Mouse (Mus musculus): ENCODE data around the gene Med13.
A peak's percentile ranks its signal among the peaks of the same experiment; 100 is the strongest.

Med13 gene

GRCm38 (mm10) chr11:86285729-86286128, 71.7 kb downstream of the Med13 start:
- no peak for DNase-seq

DNA sequence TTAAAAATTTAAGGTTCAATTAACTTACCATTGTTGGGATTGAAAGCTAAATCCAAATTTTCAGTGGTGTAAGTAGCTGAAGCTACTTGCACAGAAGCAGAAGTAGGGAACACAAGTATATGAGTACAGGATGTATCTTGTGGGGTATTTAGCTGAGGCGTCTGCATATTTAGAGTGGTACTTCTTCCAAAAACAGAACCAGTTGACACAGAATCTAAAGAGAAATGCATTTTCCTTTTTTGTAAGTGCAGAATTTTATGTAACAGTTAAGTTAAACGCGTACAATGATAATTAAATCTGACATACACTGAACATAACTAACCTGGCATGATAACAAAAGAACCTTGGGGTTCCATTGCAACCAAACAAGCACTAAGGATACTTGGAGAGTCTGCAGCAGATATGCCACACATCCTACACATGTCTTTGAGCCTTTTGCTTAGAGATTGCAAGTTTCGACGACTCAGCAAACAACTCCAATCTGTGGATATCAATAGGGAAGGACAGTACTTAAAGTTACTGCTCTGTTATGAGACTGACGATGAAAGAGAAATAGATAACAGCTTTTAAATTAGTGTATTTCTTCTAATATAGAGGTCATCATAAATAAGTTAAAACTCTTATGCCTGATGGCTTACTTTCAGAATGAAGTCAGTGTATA, 78.8 kb downstream of the Med13 start:
- DNase-seq = no peak

DNA sequence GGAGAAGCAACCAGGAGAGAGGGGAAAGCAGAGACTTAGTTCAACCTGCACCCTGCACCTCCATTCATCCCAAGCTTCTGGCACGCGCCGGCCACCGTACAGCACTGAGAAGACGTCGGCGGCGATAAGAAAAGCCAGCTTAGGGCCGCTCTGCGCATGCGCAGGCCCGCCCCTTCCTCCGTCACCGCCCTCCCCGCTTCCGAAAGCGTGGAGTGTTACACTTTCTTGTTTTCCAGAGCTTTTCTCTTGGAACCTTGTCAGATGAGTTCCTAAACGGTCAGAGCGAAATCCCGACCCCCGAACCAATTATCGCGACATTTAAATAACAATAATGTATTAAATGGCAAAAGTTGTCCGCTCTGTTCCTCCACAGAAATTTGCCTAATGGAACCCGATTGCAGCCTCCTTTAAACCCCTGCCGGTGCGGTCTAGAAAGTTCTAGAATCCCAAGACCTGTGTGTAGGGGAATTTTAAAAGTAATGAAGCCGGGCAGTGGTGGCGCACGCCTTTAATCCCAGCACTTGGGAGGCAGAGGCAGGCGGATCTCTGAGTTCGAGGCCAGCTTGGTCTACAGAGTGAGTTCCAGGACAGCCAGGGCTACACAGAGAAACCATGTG, 99.8 kb downstream of the Med13 start, which contains the start of gene Ints2:
TSS of gene Ints2 (minus strand) at position 116 of the 617 bp plus-strand sequence.
- peak; percentile 83 to 85 for DNase-seq

- no peak for DNase-seq
These were observed 100.3 kb downstream of the Med13 start for GRCm38 (mm10) chr11:86257054-86257453.

- DNase-seq = no peak
These were observed 104.1 kb downstream of the Med13 start for GRCm38 (mm10) chr11:86253342-86253741.

- no peak for DNase-seq
These were observed 125.0 kb downstream of the Med13 start for GRCm38 (mm10) chr11:86232446-86232845.

DNA sequence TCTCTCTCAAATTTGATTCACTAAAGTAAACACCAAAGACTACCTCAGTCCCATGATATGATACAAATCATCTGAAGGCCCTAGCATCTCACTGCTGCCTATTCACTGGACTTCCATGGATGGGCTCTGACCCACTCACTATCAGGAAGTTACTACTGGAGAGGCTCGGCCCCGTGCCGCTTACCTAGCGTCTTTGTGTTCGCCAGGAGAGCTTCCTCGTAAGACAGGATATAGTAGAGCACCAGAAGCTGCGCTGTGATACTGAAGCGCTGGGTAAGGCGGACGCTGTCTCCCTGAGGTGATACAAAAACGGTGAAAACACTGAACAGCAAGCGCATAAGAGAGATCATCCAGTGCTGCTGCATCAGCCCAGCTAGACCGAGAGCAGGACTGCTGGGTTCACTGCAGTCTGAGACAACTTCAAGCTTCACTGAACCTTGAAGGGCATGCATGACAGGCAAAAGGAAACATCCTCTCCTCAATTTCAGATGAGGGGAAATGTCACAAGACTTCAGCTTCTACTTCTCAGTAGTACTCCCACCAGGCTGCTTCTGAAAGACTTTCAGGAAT, 125.5 kb downstream of the Med13 start:
- DNase-seq = no peak

- no peak for DNase-seq
These were observed 130.7 kb downstream of the Med13 start for GRCm38 (mm10) chr11:86226646-86227180.

GRCm38 (mm10) chr11:86225761-86226160, 131.6 kb downstream of the Med13 start:
- no peak for DNase-seq
